Mouse (Mus musculus): ENCODE data around the gene Dlgap4. TPM values are rescaled to one million over a fixed set of nuclear protein-coding genes. Genes with fewer than 3 reads are reported as not detected.

Dlgap4 gene
- total and polyA plus RNA-seq, 3 experiments = 10.4 to 39.6 TPM; not detected in 1

DNA sequence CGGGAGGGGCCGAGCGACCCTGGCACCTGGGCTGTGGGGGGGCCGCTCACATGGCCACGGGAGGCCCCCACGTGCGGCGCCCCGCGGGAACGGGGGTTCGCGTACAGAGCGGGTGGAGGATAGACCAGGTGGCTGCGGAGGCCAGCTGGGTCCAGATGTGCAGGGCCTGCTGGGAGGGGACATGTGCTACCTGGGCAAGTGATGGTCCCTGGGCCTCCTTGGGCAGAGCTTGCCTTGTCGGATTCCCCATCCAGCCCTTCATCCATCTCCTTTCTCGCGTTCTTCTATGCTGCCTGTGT lies 702 bp downstream of the Dlgap4 start:
- H3K9me3 ChIP-seq (replicated peaks; ENCODE audit: insufficient read depth, low read length) = no peaks in the 10 kb centered on the region
- no peaks in the 10 kb centered on the region for H3K36me3 ChIP-seq (ENCODE audit: control insufficient read depth in 1 of 2, insufficient read depth in 2 of 2, low read length in 2 of 2)
- no peak overlapping the region for H3K9ac ChIP-seq (ENCODE audit: control insufficient read depth, low read depth, low read length, poor library complexity, severe bottlenecking)
- H3K27me3 ChIP-seq (ENCODE audit: control insufficient read depth in 1 of 2, insufficient read depth in 2 of 2, low read length in 2 of 2) = no peaks in the 10 kb centered on the region
- no peak for DNase-seq (ENCODE audit: low read depth, low spot score)
- H3K4me3 ChIP-seq (ENCODE audit: control insufficient read depth in 1 of 2, insufficient read depth in 1 of 2, low read depth in 2 of 2, low read length in 2 of 2) = no peak overlapping the region
- no peaks in the 10 kb centered on the region for H3K79me2 ChIP-seq (ENCODE audit: control insufficient read depth, insufficient read depth, low read length, poor library complexity)
- H3K4me1 ChIP-seq (ENCODE audit: control insufficient read depth in 1 of 2, insufficient read depth in 2 of 2, low read length in 2 of 2) = no peaks in the 10 kb centered on the region
- no peak overlapping the region for H3K27ac ChIP-seq (ENCODE audit: control insufficient read depth, low read depth, low read length)
- TF ChIP-seq USF2 (IDR thresholded peaks at IDR 0.05; ENCODE audit: borderline replicate concordance in 1 of 2, insufficient read depth in 1 of 2, low read depth in 1 of 2, low read length in 2 of 2) = no peak
- no peak for TF ChIP-seq RCOR1 (IDR thresholded peaks at IDR 0.05; ENCODE audit: low read depth, low read length)
- no peak for TF ChIP-seq MAX (IDR thresholded peaks at IDR 0.05; ENCODE audit: low read length)
- no peak for TF ChIP-seq SIN3A (IDR thresholded peaks at IDR 0.05; ENCODE audit: low read length)
- no peak for TF ChIP-seq GATA1 (IDR thresholded peaks at IDR 0.05; ENCODE audit: low read depth, low read length)
- TF ChIP-seq POLR2AphosphoS2 (IDR thresholded peaks at IDR 0.05; ENCODE audit: low read length) = no peak
- TF ChIP-seq NRF1 (IDR thresholded peaks at IDR 0.05; ENCODE audit: insufficient read depth, low read depth, low read length, poor library complexity, severe bottlenecking) = no peak
- no peak for TF ChIP-seq ELF1 (IDR thresholded peaks at IDR 0.05; ENCODE audit: low read depth, low read length)
- TF ChIP-seq MYC (IDR thresholded peaks at IDR 0.05; ENCODE audit: low read depth, low read length) = no peak
- TF ChIP-seq CHD2 (IDR thresholded peaks at IDR 0.05; ENCODE audit: low read length) = no peak
- no peak for TF ChIP-seq E2F4 (IDR thresholded peaks at IDR 0.05; ENCODE audit: borderline replicate concordance, low read depth, low read length)
- TF ChIP-seq MYB (IDR thresholded peaks at IDR 0.05; ENCODE audit: low read depth, low read length) = no peak
- no peak for TF ChIP-seq TBP (IDR thresholded peaks at IDR 0.05; ENCODE audit: low read depth, low read length)
- no peak for TF ChIP-seq KAT2A (conservative IDR thresholded peaks at IDR 0.05; ENCODE audit: low read depth, low read length)
- TF ChIP-seq POLR2AphosphoS5 (IDR thresholded peaks at IDR 0.05; ENCODE audit: borderline replicate concordance, low read depth, low read length) = no peak
- TF ChIP-seq USF1 (IDR thresholded peaks at IDR 0.05; ENCODE audit: low read depth, low read length) = no peak
- TF ChIP-seq ZMIZ1 (IDR thresholded peaks at IDR 0.05; ENCODE audit: low read depth, low read length) = no peak
- TF ChIP-seq ZKSCAN1 (IDR thresholded peaks at IDR 0.05; ENCODE audit: low read depth, low read length) = no peak

DNA sequence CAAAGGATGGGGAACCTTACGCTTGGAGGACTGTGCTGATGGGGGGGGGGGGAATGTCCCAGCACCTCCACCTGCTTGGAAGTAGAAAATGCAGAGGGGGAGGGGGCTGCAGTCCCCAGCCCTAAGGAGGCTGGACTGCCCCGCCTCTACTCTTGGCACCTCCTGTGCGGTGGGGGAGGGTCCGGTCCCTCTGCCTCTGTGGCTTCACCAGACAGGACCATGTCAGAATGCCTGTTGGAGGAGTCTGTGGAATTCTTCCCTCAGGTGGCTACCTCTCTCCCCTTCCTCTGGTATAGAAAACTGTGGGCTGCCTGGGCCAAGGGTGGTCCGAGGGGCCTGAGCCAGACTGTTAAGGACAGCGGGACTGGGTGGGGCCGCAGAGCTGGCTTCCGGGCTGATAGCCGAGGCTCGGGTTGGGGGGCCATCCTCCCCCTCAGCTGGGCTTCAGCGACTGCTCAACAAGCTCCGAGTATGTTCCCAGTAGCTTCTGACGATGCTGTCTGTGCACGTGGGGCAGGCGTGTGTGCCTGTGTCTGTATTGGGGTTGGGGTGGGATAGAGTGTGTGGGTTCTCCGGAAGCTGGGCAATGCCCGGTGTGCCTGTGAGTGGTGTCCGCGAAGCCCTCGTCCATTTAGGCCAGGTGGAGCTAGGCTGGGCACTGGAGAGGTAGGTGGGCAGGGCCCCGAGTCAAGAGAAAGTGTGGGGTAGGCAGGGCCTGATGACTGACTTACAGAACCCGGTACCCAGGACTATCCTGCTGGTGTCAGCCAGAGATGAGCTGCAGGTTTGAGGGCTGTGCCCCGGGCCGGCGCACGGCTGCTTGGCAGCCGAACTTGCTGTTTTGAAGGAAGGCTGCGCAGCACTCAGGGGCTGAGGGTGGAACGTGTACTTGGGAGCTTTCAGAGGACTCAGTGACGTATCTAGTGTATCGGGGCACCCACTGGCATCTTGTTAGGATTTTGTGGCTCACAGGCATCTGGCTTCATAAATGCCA lies 1.5 kb downstream of the Dlgap4 start:
- Histone ChIP-seq H3K27me3 (ENCODE audit: control insufficient read depth in 1 of 2, insufficient read depth in 2 of 2, low read length in 2 of 2) (no peaks in the 10 kb centered on the region), H3K4me1 (ENCODE audit: control insufficient read depth in 1 of 2, insufficient read depth in 2 of 2, low read length in 2 of 2) (no peaks in the 10 kb centered on the region), H3K27ac (ENCODE audit: control insufficient read depth, low read depth, low read length) (no peak overlapping the region), H3K4me3 (ENCODE audit: control insufficient read depth in 1 of 2, insufficient read depth in 1 of 2, low read depth in 2 of 2, low read length in 2 of 2) (no peak overlapping the region), H3K36me3 (ENCODE audit: control insufficient read depth in 1 of 2, insufficient read depth in 2 of 2, low read length in 2 of 2) (no peaks in the 10 kb centered on the region), H3K79me2 (ENCODE audit: control insufficient read depth, insufficient read depth, low read length, poor library complexity) (no peaks in the 10 kb centered on the region), H3K9me3 (replicated peaks; ENCODE audit: insufficient read depth, low read length) (no peaks in the 10 kb centered on the region), H3K9ac (ENCODE audit: control insufficient read depth, low read depth, low read length, poor library complexity, severe bottlenecking) (no peak overlapping the region)
- DNase-seq (ENCODE audit: low read depth, low spot score) = no peak
- TF ChIP-seq USF2 (IDR thresholded peaks at IDR 0.05; ENCODE audit: borderline replicate concordance in 1 of 2, insufficient read depth in 1 of 2, low read depth in 1 of 2, low read length in 2 of 2) = no peak
- TF ChIP-seq GATA1 (IDR thresholded peaks at IDR 0.05; ENCODE audit: low read depth, low read length) = no peak
- no peak for TF ChIP-seq E2F4 (IDR thresholded peaks at IDR 0.05; ENCODE audit: borderline replicate concordance, low read depth, low read length)
- TF ChIP-seq ZKSCAN1 (IDR thresholded peaks at IDR 0.05; ENCODE audit: low read depth, low read length) = no peak
- TF ChIP-seq NELFE (IDR thresholded peaks at IDR 0.05; ENCODE audit: low read depth, low read length) = no peak
- no peak for TF ChIP-seq CHD1 (IDR thresholded peaks at IDR 0.05; ENCODE audit: low read depth, low read length)
- no peak for TF ChIP-seq SIN3A (IDR thresholded peaks at IDR 0.05; ENCODE audit: low read length)
- TF ChIP-seq KAT2A (conservative IDR thresholded peaks at IDR 0.05; ENCODE audit: low read depth, low read length) = no peak
- TF ChIP-seq MAX (IDR thresholded peaks at IDR 0.05; ENCODE audit: low read length) = no peak
- TF ChIP-seq ETS1 (IDR thresholded peaks at IDR 0.05; ENCODE audit: low read depth, low read length) = no peak
- no peak for TF ChIP-seq TBP (IDR thresholded peaks at IDR 0.05; ENCODE audit: low read depth, low read length)
- no peak for TF ChIP-seq POLR2A (IDR thresholded peaks at IDR 0.05; ENCODE audit: control insufficient read depth in 1 of 2, insufficient read depth in 1 of 2, low read depth in 1 of 2, low read length in 2 of 2, poor library complexity in 1 of 2)
- TF ChIP-seq USF1 (IDR thresholded peaks at IDR 0.05; ENCODE audit: low read depth, low read length) = no peak
- TF ChIP-seq MYC (IDR thresholded peaks at IDR 0.05; ENCODE audit: low read depth, low read length) = no peak
- no peak for TF ChIP-seq JUND (IDR thresholded peaks at IDR 0.05; ENCODE audit: low read depth, low read length)
- no peak for TF ChIP-seq NRF1 (IDR thresholded peaks at IDR 0.05; ENCODE audit: insufficient read depth, low read depth, low read length, poor library complexity, severe bottlenecking)
- no peak for TF ChIP-seq RAD21 (IDR thresholded peaks at IDR 0.05; ENCODE audit: low read depth, low read length)
- TF ChIP-seq TCF12 (IDR thresholded peaks at IDR 0.05; ENCODE audit: low read depth, low read length) = no peak
- TF ChIP-seq TAL1 (IDR thresholded peaks at IDR 0.05; ENCODE audit: low read length) = no peak
- TF ChIP-seq GABPA (IDR thresholded peaks at IDR 0.05; ENCODE audit: low read depth, low read length) = no peak
